Mouse (Mus musculus): ENCODE measurements around the gene Hist2h3c2. TPM values are rescaled to one million over a fixed set of nuclear protein-coding genes. Genes with fewer than 3 reads are reported as not detected.
"Not testable (repeated sequence)": the region's sequence is repeated elsewhere in the genome, so short reads cannot be mapped to it uniquely, and the experiment has no call there.

Hist2h3c2 gene
- polyA plus RNA-seq, 1 experiment = 66.4 TPM

DNA sequence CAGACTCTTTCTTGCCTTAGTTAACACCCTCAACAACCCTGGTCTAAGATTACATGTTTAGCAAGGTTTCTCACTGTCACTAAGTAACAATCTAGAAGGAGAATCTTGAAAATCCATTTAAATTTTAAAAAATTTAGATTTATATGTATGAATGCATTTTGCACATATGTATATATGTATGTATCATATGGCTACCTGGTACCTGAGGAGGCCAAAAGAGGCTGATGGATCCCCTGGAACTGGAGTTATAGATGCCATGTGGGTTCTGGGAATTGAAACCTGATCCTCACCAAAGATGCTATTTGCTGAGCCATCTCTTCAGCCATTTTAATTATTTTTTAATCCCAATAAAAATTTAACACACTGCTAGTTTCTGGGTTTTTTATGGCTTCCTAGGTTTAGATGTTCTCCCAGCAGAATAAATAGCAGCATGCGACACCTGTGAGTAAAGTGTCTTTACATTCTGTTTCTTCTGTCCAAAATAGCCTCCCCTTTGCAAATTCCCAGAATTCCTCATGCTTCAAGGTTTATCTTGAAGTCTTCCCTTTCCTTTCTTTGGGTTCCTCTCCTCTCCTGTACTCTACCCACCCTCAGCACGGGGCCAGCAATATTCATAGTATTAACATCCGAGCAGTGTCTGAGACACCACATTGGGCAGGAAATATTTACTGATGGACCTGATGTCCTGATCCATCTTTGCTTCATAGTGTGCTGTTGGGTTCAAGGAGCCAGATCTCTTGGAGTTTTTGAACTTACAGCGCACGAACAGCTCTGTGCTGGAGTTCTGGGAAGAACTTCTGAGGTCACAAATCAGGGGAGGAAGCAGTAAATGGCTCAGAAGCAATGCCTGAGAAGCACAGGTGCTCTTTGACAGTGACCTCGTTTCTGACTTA is 9.5 kb upstream of the Hist2h3c2 start:
- Histone ChIP-seq H3K27me3 (ENCODE audit: control insufficient read depth, insufficient read depth, low read length) (no peaks in the 10 kb centered on the region), H3K4me1 (ENCODE audit: control insufficient read depth, insufficient read depth, insufficient read length) (peaks cover 7% of the 10 kb centered on the region; the same call in 1 of the 2 replicates), H3K4me3 (ENCODE audit: extremely low read depth, insufficient read depth, insufficient read length) (no peak overlapping the region; the same call in 1 of the 2 replicates), H3K36me3 (ENCODE audit: control insufficient read depth, insufficient read depth, low read length) (no peaks in the 10 kb centered on the region), H3K27ac (ENCODE audit: insufficient read depth, low read length) (no peak overlapping the region)
- 68% methylated on average over 6 of the region's 6 CpGs for WGBS
- DNase-seq (ENCODE audit: low read depth in 1 of 2, low spot score in 2 of 2) = no peak
- TF ChIP-seq CTCF (IDR thresholded peaks at IDR 0.05; ENCODE audit: extremely low read depth, insufficient read depth, insufficient read length, insufficient replicate concordance) = no peak
- no peak for TF ChIP-seq POLR2A (IDR thresholded peaks at IDR 0.05; ENCODE audit: low read depth, low read length)

GRCm38 (mm10) chr3:96247356-96248140 is 8.6 kb upstream of the Hist2h3c2 start:
- TF ChIP-seq POLR2A (IDR thresholded peaks at IDR 0.05; ENCODE audit: low read depth, low read length) = no peak
- no peak for TF ChIP-seq CTCF (IDR thresholded peaks at IDR 0.05; ENCODE audit: extremely low read depth, insufficient read depth, insufficient read length, insufficient replicate concordance)
- no peaks in the 10 kb centered on the region for H3K36me3 ChIP-seq (ENCODE audit: control insufficient read depth, insufficient read depth, low read length)
- DNase-seq (ENCODE audit: low read depth in 1 of 2, low spot score in 2 of 2) = no peak
- WGBS = 19% methylated on average over 11 of the region's 11 CpGs
- no peak overlapping the region; the same call in 1 of the 2 replicates for H3K4me3 ChIP-seq (ENCODE audit: extremely low read depth, insufficient read depth, insufficient read length)
- H3K27ac ChIP-seq (ENCODE audit: insufficient read depth, low read length) = no peak overlapping the region
- H3K27me3 ChIP-seq (ENCODE audit: control insufficient read depth, insufficient read depth, low read length) = no peaks in the 10 kb centered on the region
- peaks cover 7% of the 10 kb centered on the region; the same call in 1 of the 2 replicates for H3K4me1 ChIP-seq (ENCODE audit: control insufficient read depth, insufficient read depth, insufficient read length)

GRCm38 (mm10) chr3:96246427-96246856 is 7.5 kb upstream of the Hist2h3c2 start, which contains the start of gene Hist2h3c1:
Hist2h3c1 (plus strand) TSS chr3:96246685.
- WGBS = 0% methylated on average over 10 of the region's 47 CpGs
- Histone ChIP-seq H3K4me3 (ENCODE audit: extremely low read depth, insufficient read depth, insufficient read length) (peak within 1 kb of the TSS; percentile 60; the same call in 1 of the 2 replicates), H3K27ac (ENCODE audit: insufficient read depth, low read length) (peak within 1 kb of the TSS; percentile 89)
- not testable (repeated sequence) for H3K4me1 ChIP-seq (ENCODE audit: control insufficient read depth, insufficient read depth, insufficient read length); DNase-seq (ENCODE audit: low read depth in 1 of 2, low spot score in 2 of 2); H3K27me3 ChIP-seq (ENCODE audit: control insufficient read depth, insufficient read depth, low read length); H3K36me3 ChIP-seq (ENCODE audit: control insufficient read depth, insufficient read depth, low read length)

DNA sequence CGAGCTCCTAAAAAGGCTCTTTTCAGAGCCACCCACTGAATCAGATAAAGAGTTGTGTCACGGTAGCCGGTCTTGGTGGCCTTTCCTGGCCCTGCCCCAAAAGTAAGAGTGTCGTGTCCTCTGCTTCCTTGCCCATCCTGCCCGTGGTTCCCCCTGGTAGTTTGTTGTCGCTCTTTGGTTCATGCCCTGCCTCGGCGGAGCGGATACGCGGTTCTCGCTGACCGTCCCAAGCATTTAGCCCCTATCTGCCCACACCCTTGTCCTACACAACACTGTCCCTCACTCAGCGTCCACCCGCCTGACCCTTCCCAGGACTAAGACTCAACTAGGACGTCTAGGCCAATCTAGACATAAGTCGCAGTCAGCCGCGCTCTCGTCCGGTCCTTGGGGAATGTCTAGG is 7.1 kb upstream of the Hist2h3c2 start:
- DNase-seq (ENCODE audit: low read depth in 1 of 2, low spot score in 2 of 2); H3K36me3 ChIP-seq (ENCODE audit: control insufficient read depth, insufficient read depth, low read length); H3K4me1 ChIP-seq (ENCODE audit: control insufficient read depth, insufficient read depth, insufficient read length); H3K27me3 ChIP-seq (ENCODE audit: control insufficient read depth, insufficient read depth, low read length): not testable (repeated sequence)
- Histone ChIP-seq H3K4me3 (ENCODE audit: extremely low read depth, insufficient read depth, insufficient read length) (peak overlapping the region; percentile 60; the same call in 1 of the 2 replicates), H3K27ac (ENCODE audit: insufficient read depth, low read length) (peak overlapping the region; percentile 89)
- under 1% methylated on average over 11 of the region's 21 CpGs for WGBS

DNA sequence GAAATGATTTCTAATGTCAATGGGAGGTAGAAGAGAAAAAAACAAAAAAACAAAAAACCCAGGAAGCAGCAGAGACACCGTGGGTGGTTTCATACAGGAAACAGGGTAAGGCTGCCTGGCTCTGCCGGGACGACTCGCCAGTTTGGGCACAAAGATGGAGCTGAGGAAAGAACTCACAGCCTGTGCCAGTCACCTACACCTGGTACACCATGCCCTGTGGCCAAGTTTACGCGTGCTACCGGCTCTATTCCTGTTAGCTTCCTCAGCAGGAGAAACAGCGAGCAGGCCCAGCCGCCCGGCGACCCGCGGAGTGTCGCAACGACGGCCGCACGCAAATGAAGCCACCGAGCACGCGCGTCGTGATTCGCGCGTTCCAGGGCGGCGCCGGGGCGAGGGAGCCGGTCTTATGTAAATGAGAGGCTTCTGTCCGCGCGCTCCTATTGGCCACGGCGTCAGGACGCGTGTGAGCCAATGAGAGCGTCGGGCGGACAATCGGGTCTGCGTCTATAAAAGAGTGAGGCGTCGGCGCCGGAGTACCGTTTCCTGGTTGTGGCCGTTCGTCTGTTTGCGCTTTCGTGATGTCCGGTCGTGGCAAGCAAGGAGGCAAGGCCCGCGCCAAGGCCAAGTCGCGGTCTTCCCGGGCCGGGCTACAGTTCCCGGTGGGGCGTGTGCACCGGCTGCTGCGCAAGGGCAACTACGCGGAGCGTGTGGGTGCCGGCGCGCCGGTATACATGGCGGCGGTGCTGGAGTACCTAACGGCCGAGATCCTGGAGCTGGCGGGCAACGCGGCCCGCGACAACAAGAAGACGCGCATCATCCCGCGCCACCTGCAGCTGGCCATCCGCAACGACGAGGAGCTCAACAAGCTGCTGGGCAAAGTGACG is 6.3 kb upstream of the Hist2h3c2 start, which contains the start of gene Hist2h2aa1:
Gene Hist2h2aa1 (plus strand): TSS at position 495 of the 884 bp plus-strand sequence.
- TF ChIP-seq POLR2A (IDR thresholded peaks at IDR 0.05; ENCODE audit: low read depth, low read length) = peak; percentile 77
- not testable (repeated sequence) for H3K4me1 ChIP-seq (ENCODE audit: control insufficient read depth, insufficient read depth, insufficient read length); H3K36me3 ChIP-seq (ENCODE audit: control insufficient read depth, insufficient read depth, low read length); H3K27me3 ChIP-seq (ENCODE audit: control insufficient read depth, insufficient read depth, low read length)
- H3K27ac ChIP-seq (ENCODE audit: insufficient read depth, low read length) = peak within 1 kb of the TSS; percentile 98
- peak within 1 kb of the TSS; percentile 72 for H3K4me3 ChIP-seq (ENCODE audit: extremely low read depth, insufficient read depth, insufficient read length)
- WGBS = under 1% methylated on average over 37 of the region's 88 CpGs
- DNase-seq (ENCODE audit: low read depth in 1 of 2, low spot score in 2 of 2) = peak; percentile 65 to 79

DNA sequence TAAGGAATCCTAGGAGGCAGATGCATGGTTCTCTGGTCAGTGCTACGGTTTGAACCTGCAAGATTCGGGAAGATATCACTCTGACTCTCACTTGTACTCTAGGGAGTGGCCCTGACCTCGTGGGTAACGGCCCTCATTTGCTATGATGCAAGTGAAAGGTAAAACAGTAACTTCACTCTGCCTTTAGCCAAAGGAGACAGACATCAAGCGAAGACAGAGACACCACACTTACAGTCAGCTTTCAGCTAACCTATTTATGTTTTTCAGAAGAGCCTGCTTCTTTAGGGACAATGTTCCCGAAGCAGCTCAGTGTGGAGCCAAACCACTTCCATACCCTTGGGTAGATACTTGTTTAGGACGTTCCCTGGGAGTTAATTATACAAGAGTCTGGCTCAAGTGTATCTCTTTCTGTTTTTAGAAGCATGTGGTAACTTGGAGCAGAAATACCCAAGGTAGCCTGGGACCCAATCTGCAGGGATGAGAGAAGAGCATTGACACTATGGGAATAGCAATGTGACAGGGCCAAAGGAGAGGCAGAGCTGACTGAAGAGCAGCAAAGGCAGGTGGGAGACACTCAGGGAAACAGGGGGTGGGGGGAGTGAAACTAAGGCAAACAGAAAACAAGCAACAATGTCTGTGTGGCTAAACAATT is 5.1 kb upstream of the Hist2h3c2 start:
- H3K4me1 ChIP-seq (ENCODE audit: control insufficient read depth, insufficient read depth, insufficient read length) = peaks cover 9% of the 10 kb centered on the region; the same call in 1 of the 2 replicates
- WGBS = 64% methylated on average over 7 of the region's 7 CpGs
- H3K4me3 ChIP-seq (ENCODE audit: extremely low read depth, insufficient read depth, insufficient read length) = no peak overlapping the region; the same call in 1 of the 2 replicates
- peak overlapping the region; percentile 98 for H3K27ac ChIP-seq (ENCODE audit: insufficient read depth, low read length)
- TF ChIP-seq CTCF (IDR thresholded peaks at IDR 0.05; ENCODE audit: extremely low read depth, insufficient read depth, insufficient read length, insufficient replicate concordance) (no peak), POLR2A (IDR thresholded peaks at IDR 0.05; ENCODE audit: low read depth, low read length) (no peak)
- H3K27me3 ChIP-seq (ENCODE audit: control insufficient read depth, insufficient read depth, low read length) = no peaks in the 10 kb centered on the region
- DNase-seq (ENCODE audit: low read depth in 1 of 2, low spot score in 2 of 2) = no peak
- no peaks in the 10 kb centered on the region for H3K36me3 ChIP-seq (ENCODE audit: control insufficient read depth, insufficient read depth, low read length)
